Mouse (Mus musculus) layer of hippocampus, adult 18-20 months (tissue): ENCODE results near the gene Pex5l. TPM values are rescaled to one million over a fixed set of nuclear protein-coding genes. Genes with fewer than 3 reads are reported as not detected.

ENCODE experiments used
- DNase-seq, 2 experiments: peaks; one replicate each; pipeline ENCODE4 v3.0.0; 2022; ENCODE audit warnings: low spot score in 2 of 2
- total RNA-seq, 2 experiments: library from RNA; stranded (reverse); gene quantifications; 2 replicates each; pipeline ENCODE4 v1.2.3; 2021

The Pex5l gene
- total RNA-seq, 2 experiments from 2014 or later, result 317 to 335 TPM

DNA sequence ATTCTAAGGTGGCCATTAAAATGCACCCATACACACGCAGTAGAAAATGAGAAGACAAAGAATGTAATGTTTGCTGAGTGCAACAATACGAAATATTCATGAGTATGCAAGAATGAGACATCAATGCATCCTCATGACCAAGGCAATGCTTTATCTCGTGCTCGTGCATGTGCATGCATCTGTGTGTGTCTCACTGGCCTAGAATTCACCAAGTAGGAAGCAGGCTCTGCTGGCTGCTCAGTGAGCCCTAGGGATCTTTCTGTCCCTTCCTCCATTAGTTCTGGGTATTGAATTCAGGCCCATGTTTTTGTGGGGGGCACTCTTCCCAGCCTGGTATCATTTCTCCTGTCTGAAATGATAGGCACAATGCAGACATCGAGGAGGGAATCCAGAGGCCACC lies 74.9 kb downstream of the Pex5l start:
- DNase-seq, result no peak

DNA sequence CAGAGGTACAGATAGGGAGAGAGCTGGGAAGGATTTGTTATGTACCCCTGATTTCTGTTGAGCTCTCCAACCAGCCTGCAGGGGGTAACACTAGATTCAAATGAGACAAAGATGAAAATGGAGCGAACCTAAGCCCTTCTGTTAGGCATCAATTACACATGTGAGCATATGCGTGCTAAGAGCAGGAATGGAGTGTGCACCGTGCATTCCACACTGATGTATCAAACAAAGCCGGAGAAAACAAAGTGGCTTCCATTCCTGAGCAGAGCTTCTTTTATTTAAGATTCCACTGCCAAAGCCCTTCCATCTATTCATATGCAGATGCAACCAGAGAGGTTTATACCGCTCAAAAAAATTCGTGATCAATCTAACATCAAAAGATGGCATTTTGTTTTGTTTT lies 79.5 kb downstream of the Pex5l start:
- peak in 1 of 2 experiments; percentile 49 for DNase-seq

DNA sequence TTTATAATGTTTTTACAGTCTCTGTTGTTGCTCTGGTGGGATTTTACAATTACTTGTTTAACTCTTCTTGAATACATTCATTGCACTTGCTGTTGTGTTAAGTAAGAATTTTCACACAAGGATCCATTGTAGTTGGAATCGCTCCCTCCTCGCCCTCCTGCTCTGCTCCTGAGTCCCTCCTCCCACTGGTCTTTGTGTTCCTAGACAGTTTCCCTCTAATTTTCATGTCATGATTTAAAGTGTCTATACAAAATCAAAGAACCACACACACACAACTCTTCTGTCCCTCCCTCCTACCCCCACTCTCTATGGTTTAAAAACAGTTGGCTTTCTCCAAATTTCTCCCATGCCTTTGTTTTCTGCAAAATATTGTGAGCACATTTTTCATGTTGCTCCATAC lies 81.6 kb downstream of the Pex5l start:
- no peak for DNase-seq

DNA sequence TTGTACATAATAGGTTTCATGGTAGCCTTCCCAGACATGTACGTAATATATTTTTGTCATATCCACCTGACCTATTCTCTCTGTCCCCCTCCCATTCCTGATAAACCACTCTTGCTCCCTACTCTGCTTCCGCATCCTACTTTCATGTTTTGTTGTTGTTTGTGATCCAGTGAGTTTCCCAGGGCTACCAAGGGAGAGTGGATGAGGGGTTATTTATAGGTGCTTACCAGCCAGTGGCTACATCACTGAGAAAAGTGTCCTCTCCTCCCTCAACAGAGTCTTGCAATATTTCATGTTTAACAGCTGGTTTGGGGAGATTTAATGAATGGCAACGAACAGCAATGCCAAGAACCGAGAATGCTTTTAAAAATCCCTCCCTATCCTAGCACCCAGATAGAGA lies 82.0 kb downstream of the Pex5l start:
- DNase-seq, result no peak

DNA sequence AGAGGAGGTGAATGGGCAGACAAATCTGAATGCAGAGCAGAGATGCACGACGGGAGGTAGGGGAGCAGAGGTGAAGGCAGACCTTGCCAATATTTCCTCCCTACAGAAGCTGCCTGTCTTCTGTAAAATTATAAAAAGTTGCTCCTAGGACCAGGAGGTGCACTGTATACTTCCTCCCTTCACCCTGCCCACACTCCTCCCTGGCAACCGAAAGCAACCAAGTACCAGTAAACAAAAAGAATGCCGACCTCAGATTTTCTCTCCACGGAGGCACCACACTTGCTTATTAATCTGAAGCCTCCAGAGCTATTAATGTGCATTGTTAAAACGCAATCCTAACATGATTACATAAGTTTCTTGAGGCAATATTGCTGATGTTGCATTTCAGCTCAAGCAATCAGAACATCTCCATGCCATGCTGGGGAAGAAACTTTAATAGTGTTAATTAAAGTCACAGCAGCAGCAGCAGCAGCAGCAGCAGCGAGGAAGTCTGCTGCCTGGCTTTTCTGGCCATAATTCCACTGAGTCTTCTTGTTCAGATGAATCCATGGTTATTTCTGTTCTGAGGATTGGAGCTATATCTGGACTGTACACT lies 82.6 kb downstream of the Pex5l start:
- no peak for DNase-seq

DNA sequence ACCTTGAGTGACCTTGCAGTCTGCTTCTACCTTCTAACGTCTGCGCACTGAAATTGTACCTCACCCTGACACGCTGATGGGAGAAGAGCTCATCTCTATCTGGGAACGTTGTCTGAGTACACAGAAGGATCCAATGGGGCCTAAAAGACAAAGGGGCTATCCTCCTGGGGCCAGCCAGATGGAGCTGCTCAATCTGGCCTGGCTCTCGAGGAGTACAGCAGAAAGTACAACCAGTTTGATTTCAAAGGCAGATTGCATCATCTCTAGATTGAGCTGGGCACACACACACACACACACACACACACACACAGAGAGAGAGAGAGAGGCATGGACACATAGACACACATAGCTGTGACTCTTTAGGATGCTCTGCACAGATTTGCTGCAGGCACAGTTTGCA lies 94.7 kb downstream of the Pex5l start:
- DNase-seq, result no peak

- peak in 1 of 2 experiments; percentile 50 for DNase-seq
Measured at GRCm38 (mm10) chr3:33044799-33045106, 98.3 kb downstream of the Pex5l start.

DNA sequence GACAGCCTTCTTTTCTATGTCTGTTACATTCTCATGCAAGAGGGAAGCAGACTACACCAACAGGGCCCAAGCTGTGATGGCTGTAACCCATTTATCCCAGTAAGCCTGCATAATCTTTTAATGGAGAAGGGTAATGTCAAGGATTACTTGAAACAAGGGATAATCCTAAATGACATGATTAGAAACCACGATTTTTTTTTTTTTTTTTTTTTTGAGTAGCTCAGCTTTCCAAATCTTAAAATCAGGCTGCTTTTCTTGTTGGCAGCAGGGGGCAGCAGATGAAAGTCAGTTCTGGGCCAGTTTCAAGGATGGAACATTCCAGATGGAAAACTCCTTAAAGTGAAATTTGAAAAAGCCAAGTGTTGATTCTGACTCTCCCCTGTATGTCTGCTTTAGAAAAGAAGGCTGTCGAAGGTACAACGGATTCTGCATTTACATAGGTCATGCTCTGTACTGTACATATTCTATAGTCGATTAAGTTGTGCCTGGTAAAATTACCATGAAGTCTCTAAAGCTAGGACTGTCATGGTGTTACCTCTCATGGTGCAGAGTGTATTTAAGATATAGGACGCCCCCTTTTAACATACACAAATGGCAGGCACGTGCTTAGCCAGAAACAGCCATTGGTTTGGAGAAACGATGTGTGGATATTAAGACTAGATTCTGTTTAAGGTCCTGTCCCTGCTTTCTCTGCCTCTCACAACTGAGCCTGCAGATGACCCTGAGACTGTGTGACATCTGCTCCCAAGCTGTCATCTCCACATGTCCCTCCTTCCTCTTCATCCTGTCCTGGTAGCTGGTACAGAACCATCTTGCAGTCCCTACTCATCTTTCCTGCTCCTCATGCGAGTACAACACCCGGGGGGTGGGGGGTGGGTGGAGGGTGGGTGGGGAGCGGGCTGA lies 98.9 kb downstream of the Pex5l start:
- DNase-seq, result no peak

DNA sequence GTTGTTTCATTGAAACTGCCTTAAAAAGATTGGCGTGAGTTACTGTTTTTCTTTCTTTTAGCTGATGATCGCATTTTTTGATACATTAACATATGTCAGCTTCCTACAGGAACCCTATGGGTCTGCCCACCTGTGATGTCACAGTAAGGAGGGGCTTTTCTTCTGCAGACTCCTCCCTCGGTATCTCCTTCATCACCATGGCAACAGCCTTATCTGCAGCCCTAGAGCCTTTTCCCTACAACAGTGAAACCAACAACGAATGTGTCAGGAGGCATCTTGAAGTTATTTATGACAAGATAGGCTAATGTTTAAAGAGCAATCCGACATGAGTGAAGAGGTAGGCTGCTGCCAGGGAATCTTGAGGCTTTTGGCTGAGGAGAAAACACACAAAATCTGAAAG lies 118.5 kb downstream of the Pex5l start:
- no peak for DNase-seq

- DNase-seq, result no peak
Measured at GRCm38 (mm10) chr3:33003901-33004300, 139.1 kb downstream of the Pex5l start.

DNA sequence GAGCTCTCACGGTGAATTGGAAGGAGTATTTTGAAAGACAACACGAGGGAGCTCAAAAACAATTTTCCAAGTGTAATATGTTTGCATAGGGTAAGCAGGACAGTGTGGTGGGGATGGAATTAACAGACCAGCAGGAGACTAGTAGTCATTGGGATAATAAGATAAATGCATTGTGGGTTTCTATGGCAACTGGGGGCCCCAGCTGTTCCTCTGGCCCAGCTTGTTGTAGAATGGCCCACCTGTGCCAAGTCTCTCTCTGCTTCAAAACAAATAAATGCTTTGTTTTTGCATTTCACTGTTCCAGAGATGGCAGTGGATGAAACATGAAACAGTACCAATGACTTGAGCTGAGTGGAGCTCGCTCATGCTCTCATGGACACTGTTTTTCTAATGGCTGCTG lies 141.3 kb downstream of the Pex5l start:
- peak; percentile 54 to 80 for DNase-seq

DNA sequence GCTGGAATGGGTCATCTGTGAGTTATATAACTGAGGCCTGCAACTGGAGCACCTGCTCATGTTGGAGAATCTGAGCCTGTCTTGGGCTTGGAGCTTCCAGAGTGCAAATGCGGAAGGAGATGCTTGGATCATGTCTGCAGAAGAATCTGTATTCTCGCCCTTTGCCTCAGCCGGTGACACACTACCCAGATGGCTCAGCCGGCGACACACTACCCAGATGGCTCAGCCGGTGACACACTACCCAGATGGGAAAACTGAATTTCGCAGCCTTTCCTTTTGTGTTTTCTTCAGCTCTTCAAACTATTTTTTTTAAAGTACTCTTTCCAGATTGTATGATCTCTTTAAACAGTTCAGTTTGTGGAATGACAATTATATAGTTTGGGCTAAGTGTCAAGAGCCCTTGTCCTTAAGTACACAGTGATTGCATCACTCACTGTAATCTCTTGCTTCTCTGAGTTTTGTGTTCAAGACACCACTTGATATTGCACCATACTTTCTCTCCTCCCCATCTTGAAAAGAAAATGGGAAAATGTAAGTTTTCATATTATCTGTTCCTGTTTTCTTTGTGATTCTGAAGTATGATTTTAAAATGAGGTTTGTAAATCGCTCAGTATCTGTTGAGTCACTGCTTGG lies 142.5 kb downstream of the Pex5l start:
- DNase-seq, result peak; percentile 43 to 70

- DNase-seq, result no peak
Measured at GRCm38 (mm10) chr3:32991713-32992575, 151.1 kb downstream of the Pex5l start.

DNA sequence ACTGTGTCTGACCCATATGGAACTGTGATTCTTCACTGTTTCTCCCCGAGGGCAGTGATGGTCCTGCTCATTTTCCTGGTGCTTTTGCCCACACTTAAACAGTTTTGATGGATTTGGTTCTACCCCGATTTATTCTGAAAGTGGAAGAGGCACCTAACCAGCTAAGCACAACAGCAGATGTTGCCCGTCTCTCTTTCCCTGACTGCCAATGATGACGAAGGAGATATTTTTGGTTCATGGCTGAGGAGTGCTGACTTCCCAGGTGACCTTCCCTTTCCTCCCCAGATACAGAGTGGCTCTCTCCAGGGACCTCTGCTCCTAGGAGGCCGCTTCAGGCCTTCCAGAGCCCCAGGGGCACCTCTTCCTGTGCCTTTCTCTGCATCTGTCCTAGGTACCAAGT lies 155.2 kb downstream of the Pex5l start:
- no peak for DNase-seq

DNA sequence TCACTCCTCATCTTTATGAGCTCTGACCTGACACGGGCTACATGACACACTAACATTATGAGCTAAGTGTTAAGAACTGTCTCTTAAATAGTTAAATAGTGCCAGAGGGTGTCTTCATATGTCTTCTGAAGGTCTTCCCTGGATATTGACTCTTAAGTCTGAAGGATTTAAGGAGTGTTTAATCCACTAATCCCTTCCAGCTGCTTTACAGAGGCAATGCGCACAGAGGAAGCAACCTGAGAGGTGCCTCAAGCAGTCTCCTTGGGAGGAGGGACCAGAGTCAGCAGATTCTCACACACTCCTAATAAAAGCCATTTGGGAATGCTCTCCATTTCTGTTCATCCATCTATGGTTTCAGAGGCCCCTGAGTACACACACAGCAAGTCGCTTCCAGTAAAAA lies 157.9 kb downstream of the Pex5l start:
- DNase-seq, result no peak

DNA sequence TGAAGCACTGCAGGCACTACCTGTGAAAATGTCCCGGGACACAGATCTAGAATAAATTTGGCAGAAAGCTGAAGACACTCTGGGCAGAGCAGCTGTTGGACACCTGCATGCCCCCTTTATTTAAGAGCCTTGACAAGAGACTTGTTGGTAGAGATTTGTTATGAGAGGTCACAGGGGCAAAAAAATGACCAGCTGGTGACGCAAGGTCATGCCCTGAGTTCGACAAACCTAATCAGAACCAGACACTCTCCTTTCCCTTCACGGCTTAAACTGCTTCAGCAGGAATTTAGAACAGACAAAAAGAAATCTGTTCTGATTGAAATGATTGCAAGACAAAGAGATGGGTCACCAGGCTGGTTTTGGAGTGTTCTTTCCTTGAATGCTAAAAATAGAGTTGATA lies 163.1 kb downstream of the Pex5l start:
- DNase-seq, result no peak

DNA sequence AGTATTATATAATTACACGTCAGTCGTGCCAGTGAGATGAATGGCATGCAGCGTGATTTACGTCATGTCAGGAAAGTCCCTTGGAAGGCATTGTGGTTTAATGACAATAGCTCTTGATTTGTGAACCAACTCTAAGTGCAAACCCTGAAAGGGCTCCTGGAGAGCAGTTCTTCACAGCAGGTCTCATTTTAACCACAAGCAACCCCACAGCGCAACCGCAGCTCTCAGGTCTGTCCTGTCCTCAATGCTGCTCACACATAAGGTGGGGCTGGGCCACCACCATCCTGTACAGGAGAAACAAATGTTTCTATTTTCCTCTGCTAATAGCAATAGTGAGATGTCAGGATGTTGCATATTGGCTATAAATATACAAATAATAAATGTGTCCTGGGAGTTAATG lies 163.8 kb downstream of the Pex5l start:
- DNase-seq, result no peak

- DNase-seq, result no peak
Measured at GRCm38 (mm10) chr3:32970257-32970656, 172.8 kb downstream of the Pex5l start.

DNA sequence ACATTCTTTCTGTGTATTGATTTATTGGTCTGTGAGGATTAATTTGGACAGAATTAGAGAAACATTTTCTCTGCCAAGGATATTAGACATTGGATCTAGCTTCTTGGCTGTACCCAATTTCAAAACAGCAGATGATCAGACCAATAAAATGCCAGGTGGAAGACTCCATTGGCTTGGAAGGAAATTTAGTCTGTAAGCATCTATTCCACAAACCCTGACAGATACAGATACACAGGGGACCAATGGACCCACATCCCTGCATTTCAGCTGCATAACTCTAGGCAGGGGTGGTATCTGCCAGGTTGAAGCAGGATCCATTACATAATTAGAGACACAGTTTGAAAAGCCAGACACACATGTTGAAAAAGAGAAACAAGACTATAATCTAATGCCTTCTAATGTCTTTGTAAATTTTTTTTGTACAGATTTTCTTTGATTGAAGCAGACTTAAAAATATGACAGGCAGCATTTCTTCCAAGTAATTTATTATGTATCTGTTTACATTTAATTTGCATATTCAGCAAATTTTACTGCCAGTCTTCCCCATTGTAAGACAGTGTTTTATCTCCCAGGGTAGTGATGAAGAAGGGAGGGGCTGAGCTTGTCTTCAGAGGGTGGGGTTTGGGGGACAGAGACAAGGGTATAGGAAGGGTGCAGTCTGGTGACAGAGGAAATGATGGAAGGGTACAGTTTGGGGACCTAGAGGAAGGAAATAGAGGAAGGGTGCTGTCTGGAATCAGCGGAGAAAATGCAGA lies 174.2 kb downstream of the Pex5l start:
- DNase-seq, result peak; percentile 15 to 60

DNA sequence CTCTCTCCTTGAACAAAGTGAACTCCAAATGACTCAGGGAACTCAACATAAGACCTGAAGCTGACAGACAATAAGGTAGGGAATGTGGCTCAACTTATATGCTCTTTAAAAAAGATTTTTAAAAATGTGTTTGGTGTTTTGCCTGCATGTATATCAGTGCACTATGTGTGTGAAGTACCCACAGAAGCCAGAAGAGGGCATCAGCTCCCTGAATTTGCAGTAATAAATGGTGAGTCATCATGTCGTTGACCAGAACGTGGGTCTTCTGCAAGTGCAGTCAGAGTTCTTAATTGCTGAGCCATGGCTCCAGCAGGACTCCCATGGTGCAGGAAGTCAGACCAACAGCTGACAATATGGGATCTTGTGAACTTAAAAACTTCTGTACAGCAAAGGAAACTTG lies 177.5 kb downstream of the Pex5l start:
- DNase-seq, result peak in 1 of 2 experiments; percentile 36

DNA sequence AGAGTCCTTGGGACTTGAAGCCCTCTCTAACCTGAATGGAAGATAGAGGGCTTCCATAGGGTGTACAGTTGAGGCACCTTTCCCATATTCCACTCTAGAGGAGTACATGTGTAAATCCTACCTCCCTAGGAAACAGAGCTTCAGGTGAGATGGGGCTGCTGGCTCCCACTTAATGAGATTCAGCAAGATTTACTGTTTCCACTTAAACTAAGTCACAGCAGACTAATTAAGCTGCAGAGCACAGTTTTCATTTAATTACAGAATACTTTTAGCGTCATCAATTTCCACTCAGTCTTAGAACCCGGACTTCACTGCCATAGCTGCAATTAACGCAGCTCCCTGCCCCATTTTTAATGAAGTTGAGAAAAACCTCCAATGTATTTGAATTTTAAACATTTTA lies 181.6 kb downstream of the Pex5l start:
- DNase-seq, result no peak
